Mouse (Mus musculus) stomach, postnatal 0 days (tissue): ENCODE measurements around the gene Bmp6.

Source experiments
- CTCF ChIP-seq: IDR thresholded peaks from 2 replicates; pipeline ENCODE4 v1.5.1; 2016; ENCODE audit warnings: antibody characterized with exemption, low read depth, mild to moderate bottlenecking, moderate library complexity
- EP300 ChIP-seq: optimal IDR thresholded peaks from 2 replicates; pipeline ENCODE3; 2016; ENCODE audit warnings: antibody characterized with exemption

DNA sequence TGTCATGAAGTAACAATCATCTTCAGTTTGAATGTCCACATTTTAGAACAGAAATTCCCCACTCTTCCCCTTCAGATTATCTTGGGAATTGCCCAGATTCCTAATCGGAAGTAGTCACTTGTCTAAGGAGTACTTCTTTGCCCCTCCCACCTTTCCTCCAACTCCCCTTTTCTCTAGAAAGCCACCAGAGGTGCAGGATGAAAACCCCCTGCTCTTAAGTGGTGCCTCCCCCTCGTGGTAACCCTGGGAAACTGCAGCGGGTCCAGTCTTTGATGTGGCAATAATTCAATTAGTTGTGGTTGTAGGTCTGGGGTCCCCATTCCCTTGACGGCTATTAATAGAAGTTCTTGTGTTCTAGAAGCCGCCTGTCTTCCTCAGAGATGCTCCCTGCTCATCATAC is 93.0 kb downstream of the Bmp6 start:
- peak; percentile 77 for TF ChIP-seq CTCF
- TF ChIP-seq EP300, result no peak
